Mouse (Mus musculus): ENCODE results near the gene Olfr1321.
A peak's percentile ranks its signal among the peaks of the same experiment; 100 is the strongest.

Gene Olfr1321

DNA sequence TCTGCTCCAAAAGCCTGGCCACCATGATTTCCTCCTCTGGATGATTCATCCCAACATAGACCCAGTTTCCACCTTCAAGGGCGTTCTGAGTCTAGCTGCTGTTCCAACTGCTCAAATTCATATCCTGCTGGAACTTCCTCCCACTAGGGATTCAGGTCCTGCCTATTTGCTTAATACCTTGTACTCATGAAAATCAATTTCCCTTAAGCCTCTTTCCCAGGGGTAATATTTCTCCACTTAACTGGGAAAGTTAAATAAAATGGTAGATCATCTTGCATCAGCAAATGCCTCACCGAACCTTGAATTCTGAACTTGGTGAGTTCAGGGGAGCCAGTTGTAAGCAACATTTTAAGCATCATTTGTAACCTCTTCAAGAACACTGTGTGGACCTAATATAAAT lies at the start of gene Olfr1321:
Olfr1321 (minus strand) TSS at position 101 of the 400 bp plus-strand sequence.
- no peak for DNase-seq

- peak in 1 of 2 experiments; percentile 2 for DNase-seq
Measured at GRCm38 (mm10) chrX:49770828-49771227, 36.0 kb upstream of the Olfr1321 start.

DNA sequence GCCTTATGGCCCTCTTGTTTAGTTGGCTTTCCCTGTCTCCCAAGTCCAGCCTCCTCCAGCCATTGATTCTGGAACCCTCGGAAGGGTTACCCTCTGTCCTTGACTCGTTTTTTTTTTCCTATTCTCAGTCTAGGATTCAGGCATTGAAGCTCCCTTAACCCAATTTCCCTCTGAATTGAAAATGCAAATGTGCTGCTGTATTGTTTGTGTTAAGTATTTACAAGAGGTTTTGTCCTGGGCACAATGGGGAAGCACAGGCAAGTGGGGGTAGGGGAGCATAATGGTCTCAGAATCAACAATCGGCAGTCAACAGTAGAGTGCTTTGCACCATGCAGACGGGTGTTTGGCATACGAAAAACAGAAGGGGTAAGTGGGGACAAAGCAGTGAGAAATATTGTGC lies 10.3 kb upstream of the Olfr1321 start:
- no peak for DNase-seq
